Mouse (Mus musculus) lung, postnatal 0 days (tissue): ENCODE data around the gene Pde4c.

Experiments
- CTCF ChIP-seq: IDR thresholded peaks from 2 replicates; pipeline ENCODE4 v1.5.1; 2016; ENCODE audit warnings: antibody characterized with exemption, mild to moderate bottlenecking
- EP300 ChIP-seq: IDR thresholded peaks from 2 replicates; pipeline ENCODE4 v1.6.1; 2016; ENCODE audit warnings: antibody characterized with exemption, mild to moderate bottlenecking, control low read depth

DNA sequence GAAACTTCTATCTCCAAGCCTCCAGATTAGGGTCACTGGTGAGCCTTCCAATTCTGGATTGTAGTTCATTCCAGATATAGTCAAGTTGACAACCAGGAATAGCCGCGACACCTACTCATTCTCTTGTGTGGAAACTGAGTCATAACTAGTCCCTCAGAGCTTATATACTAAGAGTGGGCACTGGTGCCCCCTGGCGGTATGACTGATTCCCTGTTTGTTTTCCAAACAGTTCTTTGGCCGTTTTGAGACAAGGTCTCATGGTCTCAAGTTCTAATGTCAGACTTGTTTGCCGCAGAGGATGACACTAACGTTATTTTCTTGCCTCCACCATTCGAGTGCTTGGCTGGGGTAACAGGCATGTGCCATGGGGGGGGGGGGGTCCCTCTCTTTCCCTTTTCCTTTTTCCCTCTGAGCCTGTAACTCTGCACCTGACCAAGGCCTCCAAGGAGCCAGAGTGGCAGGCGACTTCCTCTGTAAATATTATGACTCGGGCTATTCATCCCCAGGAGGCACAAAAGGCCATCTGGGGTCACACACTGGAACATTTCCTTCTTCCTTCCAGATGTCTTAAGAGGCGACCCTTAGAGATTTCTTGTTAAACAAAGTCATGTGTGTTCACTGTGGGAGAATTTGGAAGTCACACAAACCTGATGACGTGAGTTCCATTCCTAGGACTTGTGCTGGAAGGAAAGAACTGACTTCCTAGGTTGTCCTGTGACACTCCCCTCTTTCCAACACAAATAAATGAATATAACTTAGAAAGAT, 28.7 kb downstream of the Pde4c start:
- TF ChIP-seq CTCF, result peak; percentile 80
- TF ChIP-seq EP300, result peak; percentile 99
